Mouse (Mus musculus) embryonic facial prominence, embryonic 14.5 days (tissue): Measurements from ENCODE around the gene Tifa. TPM values are rescaled to one million over a fixed set of nuclear protein-coding genes. Genes with fewer than 3 reads are reported as not detected.
A peak's percentile ranks its signal among the peaks of the same experiment; 100 is the strongest.

Experiments
- ATAC-seq: fragments of 200-750 bp; cut with Nextera tagmentation; 2 replicates; pipeline ENCODE4 v1.8.0; 2017; ENCODE audit warnings: low read depth, moderate number of reproducible peaks, moderate TSS enrichment
- DNase-seq: peaks from one replicate; pipeline ENCODE4 v3.0.0-alpha.2; 2015; ENCODE audit warnings: low spot score
- H3K27ac ChIP-seq: fragments of 300-500 bp; sonication (generic); replicated peaks from 2 replicates; pipeline ENCODE4 v1.5.1; 2014; ENCODE audit warnings: low read depth, mild to moderate bottlenecking, low read length, moderate library complexity
- H3K27me3 ChIP-seq: fragments of 300-500 bp; sonication (generic); replicated peaks from 2 replicates; pipeline ENCODE4 v1.6.1; 2014; ENCODE audit warnings: low read length; ENCODE audit not compliant: control insufficient read depth, insufficient read depth
- H3K36me3 ChIP-seq: fragments of 300-500 bp; sonication (generic); 2 replicates; pipeline ENCODE4 v1.6.1; 2014; ENCODE audit warnings: low read length, mixed read lengths; ENCODE audit not compliant: control insufficient read depth, insufficient read depth
- H3K4me1 ChIP-seq: fragments of 300-500 bp; sonication (generic); 2 replicates; pipeline ENCODE4 v1.6.1; 2014; ENCODE audit warnings: antibody characterized with exemption, low read length; ENCODE audit not compliant: control insufficient read depth, insufficient read depth
- H3K4me2 ChIP-seq: fragments of 300-500 bp; sonication (generic); 2 replicates; pipeline ENCODE4 v1.6.1; 2014; ENCODE audit warnings: low read depth, mild to moderate bottlenecking, low read length, moderate library complexity, mixed read lengths
- H3K4me3 ChIP-seq: fragments of 300-500 bp; sonication (generic); 2 replicates; pipeline ENCODE4 v1.5.1; 2014; ENCODE audit warnings: low read depth, mild to moderate bottlenecking, low read length
- H3K9ac ChIP-seq: fragments of 300-500 bp; sonication (generic); 2 replicates; pipeline ENCODE4 v1.6.1; 2014; ENCODE audit warnings: low read depth, mild to moderate bottlenecking, low read length, moderate library complexity, mixed read lengths
- H3K9me3 ChIP-seq: fragments of 300-500 bp; sonication (generic); 2 replicates; pipeline ENCODE4 v1.6.1; 2016; ENCODE audit warnings: low read length; ENCODE audit not compliant: control insufficient read depth
- WGBS: fragments of 180-500 bp; shearing (Covaris S2); extraction: QIAGEN DNeasy Blood & Tissue Kit; methylation state at CpG from one replicate; pipeline ENCODE4 v1.1.7; 2014; 5-methylcytosine and 5-hydroxymethylcytosine counted together
- polyA plus RNA-seq: library from polyadenylated mRNA; unstranded; fragments of >200 nt; fragmentation: Nextera tagmentation; extraction: Ambion mirVana; gene quantifications from 2 replicates; pipeline ENCODE4 v1.2.1, GENCODE M21; 2014

The Tifa gene
- polyA plus RNA-seq, 1 experiment from 2014 or later: 5.6 TPM

- H3K27me3 ChIP-seq: no peaks in the 10 kb centered on the region
- WGBS: 84% methylated on average over 7 of the region's 7 CpGs
- H3K4me2 ChIP-seq: no peak overlapping the region
- no peaks in the 10 kb centered on the region; the same call in 1 of the 2 replicates for H3K4me1 ChIP-seq
- H3K4me3 ChIP-seq: no peak overlapping the region
- no peaks in the 10 kb centered on the region for H3K9me3 ChIP-seq
- H3K36me3 ChIP-seq: peaks cover 13% of the 10 kb centered on the region
- no peak overlapping the region for H3K27ac ChIP-seq
- no peak for DNase-seq
- H3K9ac ChIP-seq: no peak overlapping the region
- ATAC-seq: no peak
Measured at GRCm38 (mm10) chr3:127826503-127826902, 36.9 kb downstream of the Tifa start.

- no peaks in the 10 kb centered on the region for H3K9me3 ChIP-seq
- peaks cover 8% of the 10 kb centered on the region; the same call in 1 of the 2 replicates for H3K36me3 ChIP-seq
- peak; percentile 22 for DNase-seq
- no peak overlapping the region for H3K27ac ChIP-seq
- ATAC-seq: peak; percentile 54; the same call in 1 of the 2 replicates
- H3K9ac ChIP-seq: no peak overlapping the region
- H3K4me2 ChIP-seq: no peak overlapping the region
- 43% methylated on average over 7 of the region's 7 CpGs for WGBS
- H3K4me3 ChIP-seq: no peak overlapping the region
- no peaks in the 10 kb centered on the region; the same call in 1 of the 2 replicates for H3K4me1 ChIP-seq
- no peaks in the 10 kb centered on the region for H3K27me3 ChIP-seq
Measured at GRCm38 (mm10) chr3:127827123-127827522, 37.5 kb downstream of the Tifa start.

- H3K4me1 ChIP-seq: no peaks in the 10 kb centered on the region; the same call in 1 of the 2 replicates
- H3K36me3 ChIP-seq: no peaks in the 10 kb centered on the region
- no peak overlapping the region for H3K4me2 ChIP-seq
- WGBS: 90% methylated on average over 10 of the region's 10 CpGs
- ATAC-seq (no peak), DNase-seq (no peak)
- no peak overlapping the region for H3K27ac ChIP-seq
- no peak overlapping the region for H3K4me3 ChIP-seq
- H3K9ac ChIP-seq: no peak overlapping the region
- no peaks in the 10 kb centered on the region for H3K27me3 ChIP-seq
- no peaks in the 10 kb centered on the region for H3K9me3 ChIP-seq
Measured at GRCm38 (mm10) chr3:127830183-127830582, 40.6 kb downstream of the Tifa start.

- Histone ChIP-seq H3K36me3 (no peaks in the 10 kb centered on the region), H3K9ac (no peak overlapping the region), H3K4me2 (no peak overlapping the region), H3K4me1 (peaks cover 9% of the 10 kb centered on the region), H3K4me3 (no peak overlapping the region), H3K9me3 (no peaks in the 10 kb centered on the region), H3K27ac (no peak overlapping the region), H3K27me3 (no peaks in the 10 kb centered on the region)
- WGBS: 67% methylated on average over 6 of the region's 6 CpGs
- no peak for DNase-seq
- no peak for ATAC-seq
Measured at GRCm38 (mm10) chr3:127831079-127831478, 41.5 kb downstream of the Tifa start.

- Histone ChIP-seq H3K36me3 (no peaks in the 10 kb centered on the region), H3K27ac (no peak overlapping the region), H3K4me3 (no peak overlapping the region), H3K4me1 (peaks cover 16% of the 10 kb centered on the region), H3K27me3 (no peaks in the 10 kb centered on the region), H3K9ac (no peak overlapping the region), H3K4me2 (no peak overlapping the region), H3K9me3 (no peaks in the 10 kb centered on the region)
- DNase-seq: no peak
- WGBS: 91% methylated on average over 4 of the region's 4 CpGs
- ATAC-seq: no peak
Measured at GRCm38 (mm10) chr3:127834040-127834439, 44.4 kb downstream of the Tifa start.

GRCm38 (mm10) chr3:127835594-127835993 lies 46.0 kb downstream of the Tifa start:
- Histone ChIP-seq H3K9ac (no peak overlapping the region), H3K27ac (no peak overlapping the region), H3K4me3 (0 out of 2 replicates have a peak overlapping the region, but pooled peaks have one; percentile 93), H3K4me2 (peak overlapping the region; percentile 61), H3K9me3 (no peaks in the 10 kb centered on the region), H3K27me3 (no peaks in the 10 kb centered on the region), H3K4me1 (peaks cover 16% of the 10 kb centered on the region), H3K36me3 (no peaks in the 10 kb centered on the region)
- DNase-seq (no peak), ATAC-seq (no peak)
- WGBS: 76% methylated on average over 6 of the region's 6 CpGs

GRCm38 (mm10) chr3:127836798-127837153 lies 47.2 kb downstream of the Tifa start:
- Histone ChIP-seq H3K9me3 (no peaks in the 10 kb centered on the region), H3K27ac (peak overlapping the region; percentile 90), H3K4me2 (peak overlapping the region; percentile 61), H3K9ac (peak overlapping the region; percentile 92), H3K27me3 (no peaks in the 10 kb centered on the region), H3K4me3 (peak overlapping the region; percentile 93), H3K36me3 (no peaks in the 10 kb centered on the region), H3K4me1 (peaks cover 16% of the 10 kb centered on the region)
- ATAC-seq (peak; percentile 17; the same call in 1 of the 2 replicates), DNase-seq (no peak)
- WGBS: under 1% methylated on average over 6 of the region's 17 CpGs

GRCm38 (mm10) chr3:127837154-127837865 lies 47.7 kb downstream of the Tifa start, which contains the start of gene Ap1ar:
Gene Ap1ar (minus strand): TSS chr3:127837523.
- Histone ChIP-seq H3K27ac (peak within 1 kb of the TSS; percentile 90), H3K4me1 (peaks cover 16% of the 10 kb centered on the region), H3K9ac (peak within 1 kb of the TSS; percentile 92), H3K36me3 (no peaks in the 10 kb centered on the region), H3K27me3 (no peaks in the 10 kb centered on the region), H3K4me2 (peak within 1 kb of the TSS; percentile 61), H3K9me3 (no peaks in the 10 kb centered on the region), H3K4me3 (peak within 1 kb of the TSS; percentile 93)
- peak; percentile 96 for ATAC-seq
- under 1% methylated on average over 21 of the region's 89 CpGs for WGBS
- DNase-seq: peak; percentile 98
